Mouse (Mus musculus) kidney, postnatal 0 days (tissue): ENCODE data around the gene Gm17349. TPM values are rescaled to one million over a fixed set of nuclear protein-coding genes. Genes with fewer than 3 reads are reported as not detected.

Experiments
- ATAC-seq: fragments of 200-750 bp; cut with Nextera tagmentation; replicated peaks from 2 replicates; pipeline ENCODE4 v1.8.0; 2017; ENCODE audit warnings: low read depth, moderate number of reproducible peaks, moderate TSS enrichment, moderate library complexity; ENCODE audit not compliant: low FRiP score
- DNase-seq: peaks from one replicate; pipeline ENCODE4 v3.0.0-alpha.2; 2016; ENCODE audit warnings: low spot score
- H3K27ac ChIP-seq: fragments of 300-500 bp; sonication (generic); 2 replicates; pipeline ENCODE4 v1.5.1; 2014; ENCODE audit warnings: mild to moderate bottlenecking
- H3K27me3 ChIP-seq: fragments of 300-500 bp; sonication (generic); 2 replicates; pipeline ENCODE4 v1.6.1; 2014; ENCODE audit warnings: low read length, mixed read lengths; ENCODE audit not compliant: insufficient read depth
- H3K36me3 ChIP-seq: fragments of 300-500 bp; sonication (generic); 2 replicates; pipeline ENCODE4 v1.6.1; 2014; ENCODE audit warnings: low read length, mixed read lengths; ENCODE audit not compliant: insufficient read depth
- H3K4me1 ChIP-seq: fragments of 300-500 bp; sonication (generic); replicated peaks from 2 replicates; pipeline ENCODE4 v1.6.1; 2014; ENCODE audit warnings: antibody characterized with exemption, low read length, mixed read lengths; ENCODE audit not compliant: insufficient read depth
- H3K4me2 ChIP-seq: fragments of 300-500 bp; sonication (generic); 2 replicates; pipeline ENCODE4 v1.6.1; 2014; ENCODE audit warnings: mild to moderate bottlenecking, low read length, moderate library complexity, mixed read lengths
- H3K4me3 ChIP-seq: fragments of 300-500 bp; sonication (generic); replicated peaks from 2 replicates; pipeline ENCODE4 v1.5.1; 2014; ENCODE audit warnings: low read depth, low read length
- H3K9ac ChIP-seq: fragments of 300-500 bp; sonication (generic); 2 replicates; pipeline ENCODE4 v1.6.1; 2014; ENCODE audit warnings: low read depth, low read length
- H3K9me3 ChIP-seq: fragments of 300-500 bp; sonication (generic); replicated peaks from 2 replicates; pipeline ENCODE4 v1.6.1; 2016; ENCODE audit warnings: low read length, inconsistent platforms, mixed read lengths
- CTCF ChIP-seq: IDR thresholded peaks from 2 replicates; pipeline ENCODE4 v1.5.1; 2016; ENCODE audit warnings: antibody characterized with exemption, low read depth, mild to moderate bottlenecking, moderate library complexity
- WGBS: fragments of 180-500 bp; shearing (Covaris S2); extraction: QIAGEN DNeasy Blood & Tissue Kit; methylation state at CpG from one replicate; pipeline ENCODE4 v1.1.7; 2014; 5-methylcytosine and 5-hydroxymethylcytosine counted together
- polyA plus RNA-seq: library from polyadenylated mRNA; unstranded; fragments of >200 nt; fragmentation: Nextera tagmentation; extraction: Ambion mirVana; gene quantifications from 2 replicates; pipeline ENCODE4 v1.2.1, GENCODE M21; 2015

Gene Gm17349
- polyA plus RNA-seq, 1 experiment from 2014 or later: not detected

DNA sequence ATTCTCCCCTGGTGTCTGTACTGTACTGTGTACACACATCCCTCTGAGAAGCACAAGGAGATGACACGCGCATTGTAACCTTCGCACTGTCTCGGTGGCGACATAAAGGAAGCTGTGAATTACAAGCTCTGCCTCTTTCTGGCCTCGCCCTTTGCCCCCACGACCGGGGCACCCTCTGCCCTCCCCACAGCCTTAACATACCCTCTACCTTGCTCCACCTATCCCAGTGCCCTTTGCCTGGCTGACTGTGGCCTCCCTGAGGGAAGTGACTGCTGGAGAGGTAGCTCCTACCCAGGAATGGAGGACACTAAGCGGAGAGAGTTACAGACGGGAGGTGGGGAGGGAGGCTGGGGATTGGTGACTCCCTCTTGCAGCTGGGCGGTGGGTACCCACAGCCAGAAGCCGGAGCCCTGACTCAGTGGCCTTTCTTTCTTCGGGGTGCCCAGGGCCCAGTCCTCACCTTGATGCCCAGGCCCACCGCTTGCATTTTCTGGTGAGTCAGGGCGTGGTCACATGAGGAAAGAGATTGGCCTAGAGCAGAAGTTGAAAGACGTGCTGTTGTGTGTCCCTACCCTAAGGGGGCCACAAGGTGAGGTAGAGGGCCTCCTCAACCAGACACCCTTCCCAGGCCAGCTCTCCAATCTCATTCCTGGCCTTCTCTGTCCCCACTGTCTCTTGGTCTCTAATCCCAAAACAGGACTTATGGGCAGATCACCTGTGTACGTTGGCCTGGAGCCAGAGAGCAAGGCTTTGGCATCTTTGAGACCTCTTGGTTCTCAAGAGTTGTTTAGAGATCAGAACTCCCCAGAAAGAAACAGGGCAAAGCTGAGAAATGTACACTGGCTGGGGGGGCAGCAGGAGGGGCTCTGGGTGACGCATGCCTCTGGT, 4.8 kb downstream of the Gm17349 start:
- Histone ChIP-seq H3K4me1 (peaks cover 27% of the 10 kb centered on the region), H3K4me3 (no peak overlapping the region), H3K27ac (no peak overlapping the region), H3K4me2 (no peak overlapping the region), H3K27me3 (no peaks in the 10 kb centered on the region), H3K9ac (no peak overlapping the region), H3K36me3 (peaks cover 9% of the 10 kb centered on the region; the same call in 1 of the 2 replicates), H3K9me3 (no peaks in the 10 kb centered on the region)
- DNase-seq (no peak), ATAC-seq (no peak)
- no peak for TF ChIP-seq CTCF
- whole genome bisulfite sequencing: 82% methylated on average over 18 of the region's 18 CpGs

DNA sequence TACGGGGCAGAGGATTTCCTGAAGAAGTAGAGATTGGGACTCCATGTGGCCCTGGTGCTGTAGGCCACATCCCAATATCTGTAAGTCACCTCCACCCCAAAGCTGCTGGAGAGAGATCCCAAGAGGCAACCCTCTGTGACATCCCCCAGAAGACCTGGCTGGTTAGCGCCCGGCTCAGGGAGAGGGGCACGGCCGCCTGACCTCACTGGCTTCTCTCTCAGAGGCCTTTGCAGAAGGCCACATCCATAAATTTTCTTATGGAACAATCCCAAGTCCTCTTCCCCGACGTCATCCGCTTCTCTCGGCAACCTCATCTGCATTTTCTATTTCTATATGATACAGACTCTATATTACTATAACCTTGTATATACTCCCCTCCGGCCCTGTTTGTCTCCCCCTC, 5.6 kb downstream of the Gm17349 start:
- 63% methylated on average over 10 of the region's 10 CpGs for WGBS
- DNase-seq (no peak), ATAC-seq (no peak)
- H3K4me1 ChIP-seq: peaks cover 27% of the 10 kb centered on the region
- no peak for TF ChIP-seq CTCF
- no peak overlapping the region for H3K4me2 ChIP-seq
- H3K36me3 ChIP-seq: peaks cover 9% of the 10 kb centered on the region; the same call in 1 of the 2 replicates
- H3K9me3 ChIP-seq: no peaks in the 10 kb centered on the region
- no peak overlapping the region for H3K4me3 ChIP-seq
- H3K27me3 ChIP-seq: no peaks in the 10 kb centered on the region
- no peak overlapping the region for H3K27ac ChIP-seq
- H3K9ac ChIP-seq: no peak overlapping the region

DNA sequence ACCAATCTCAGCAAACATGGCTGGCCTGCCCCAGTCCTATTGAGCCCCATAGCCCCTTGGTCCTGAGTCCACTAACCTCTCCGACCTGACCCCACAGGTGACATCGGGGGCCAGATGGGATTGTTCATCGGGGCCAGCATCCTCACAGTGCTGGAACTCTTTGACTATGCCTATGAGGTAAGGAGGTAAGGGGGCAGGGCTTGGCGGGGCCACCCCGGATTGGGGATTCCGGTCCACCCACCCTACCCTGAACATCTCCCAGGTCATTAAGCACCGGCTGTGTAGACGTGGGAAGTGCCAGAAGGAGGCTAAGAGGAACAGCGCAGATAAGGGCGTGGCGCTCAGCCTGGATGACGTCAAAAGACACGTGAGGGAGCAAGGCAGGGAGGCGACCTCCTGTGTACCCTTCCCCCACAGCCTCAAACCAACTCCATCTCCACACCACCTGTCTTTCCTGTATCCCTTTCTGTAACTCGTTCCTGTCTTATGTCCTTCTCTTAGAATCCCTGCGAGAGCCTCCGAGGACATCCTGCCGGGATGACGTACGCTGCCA, 6.7 kb downstream of the Gm17349 start:
- Histone ChIP-seq H3K36me3 (0 out of 2 replicates have a peak, but pooled peaks cover 2% of the 10 kb centered on the region), H3K4me3 (no peak overlapping the region), H3K4me1 (peaks cover 22% of the 10 kb centered on the region), H3K27ac (no peak overlapping the region), H3K9me3 (no peaks in the 10 kb centered on the region), H3K4me2 (no peak overlapping the region), H3K27me3 (no peaks in the 10 kb centered on the region), H3K9ac (no peak overlapping the region)
- WGBS: 33% methylated on average over 20 of the region's 20 CpGs
- no peak for DNase-seq
- TF ChIP-seq CTCF: no peak
- ATAC-seq: no peak

GRCm38 (mm10) chr15:99697309-99697708, 8.0 kb downstream of the Gm17349 start:
- no peaks in the 10 kb centered on the region for H3K27me3 ChIP-seq
- no peak overlapping the region for H3K9ac ChIP-seq
- ATAC-seq (no peak), DNase-seq (peak; percentile 46)
- TF ChIP-seq CTCF: no peak
- no peak overlapping the region for H3K4me3 ChIP-seq
- no peak overlapping the region for H3K27ac ChIP-seq
- H3K36me3 ChIP-seq: no peaks in the 10 kb centered on the region
- no peak overlapping the region for H3K4me2 ChIP-seq
- 5% methylated on average over 2 of the region's 2 CpGs for WGBS
- H3K4me1 ChIP-seq: peaks cover 12% of the 10 kb centered on the region; the same call in 1 of the 2 replicates
- no peaks in the 10 kb centered on the region for H3K9me3 ChIP-seq

GRCm38 (mm10) chr15:99691976-99692375, 13.3 kb downstream of the Gm17349 start:
- no peak for TF ChIP-seq CTCF
- Histone ChIP-seq H3K9ac (no peak overlapping the region), H3K36me3 (no peaks in the 10 kb centered on the region), H3K4me1 (no peaks in the 10 kb centered on the region), H3K4me3 (no peak overlapping the region), H3K27me3 (no peaks in the 10 kb centered on the region), H3K9me3 (no peaks in the 10 kb centered on the region), H3K4me2 (no peak overlapping the region), H3K27ac (no peak overlapping the region)
- 45% methylated on average over 9 of the region's 9 CpGs for WGBS
- no peak for ATAC-seq
- no peak for DNase-seq

DNA sequence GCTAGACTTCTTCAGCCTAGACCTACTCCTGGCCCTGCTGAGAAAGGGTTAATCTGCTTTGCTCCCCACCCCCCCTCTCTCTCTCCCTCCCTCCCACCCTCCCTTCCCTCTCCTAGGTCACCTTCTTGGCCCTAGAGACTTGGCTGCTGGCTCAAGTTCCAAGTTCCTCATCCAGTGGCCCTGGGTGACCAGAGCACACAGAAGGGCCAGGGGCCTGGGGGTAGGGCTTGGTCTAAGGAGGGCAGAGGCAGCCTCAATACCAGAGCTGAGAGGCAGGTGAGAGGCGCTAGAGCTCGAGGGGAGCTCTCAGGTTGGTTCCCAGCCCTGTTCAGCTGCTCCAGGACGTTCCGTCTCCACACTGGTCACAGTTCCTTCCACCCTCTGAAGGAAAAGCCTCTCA, 14.4 kb downstream of the Gm17349 start:
- DNase-seq (no peak), ATAC-seq (no peak)
- Histone ChIP-seq H3K27me3 (no peaks in the 10 kb centered on the region), H3K4me1 (no peaks in the 10 kb centered on the region), H3K4me2 (no peak overlapping the region), H3K27ac (no peak overlapping the region), H3K4me3 (no peak overlapping the region), H3K36me3 (no peaks in the 10 kb centered on the region), H3K9me3 (no peaks in the 10 kb centered on the region), H3K9ac (no peak overlapping the region)
- 22% methylated on average over 4 of the region's 4 CpGs for WGBS
- no peak for TF ChIP-seq CTCF
